Mouse (Mus musculus) R1 (cell line): ENCODE measurements at regions not wholly inside any gene's neighbourhood (a gene's known extent, or its start where the extent isn't known, plus 50 kb on each side); places are given as distances from the start of the nearest gene placed in this dataset.

Experiments
- DNase-seq: peaks from one replicate; pipeline ENCODE4 v3.0.0-alpha.2; 2018; ENCODE audit warnings: low read depth, low spot score

DNA sequence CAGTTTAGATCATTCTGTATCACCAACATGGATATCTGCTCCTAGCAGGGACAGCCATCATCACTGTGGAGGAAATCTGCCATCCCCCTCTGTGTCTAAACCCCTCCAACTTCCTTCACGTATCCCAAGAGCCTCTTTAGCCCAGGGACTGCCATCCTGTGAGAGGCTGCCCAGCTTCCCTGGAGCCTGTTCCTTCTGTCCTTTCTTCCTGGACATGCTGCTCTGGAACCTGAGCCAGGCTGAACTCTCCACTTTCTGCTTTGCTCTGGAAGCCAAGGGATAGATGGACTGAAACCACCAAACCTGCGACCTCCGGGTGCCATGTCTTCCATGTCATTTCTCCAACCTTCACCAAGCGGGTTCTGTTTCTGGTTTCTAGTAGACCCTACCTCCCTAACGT lies 335.3 kb upstream of the Jarid2 start:
- no peak for DNase-seq

- no peak for DNase-seq
Measured at GRCm38 (mm10) chr13:44398613-44399369, 330.5 kb upstream of the Jarid2 start.

GRCm38 (mm10) chr13:44399370-44399685 lies 329.9 kb upstream of the Jarid2 start:
- DNase-seq: no peak

- no peak for DNase-seq
Measured at GRCm38 (mm10) chr13:44399831-44400321, 329.4 kb upstream of the Jarid2 start.

- DNase-seq: no peak
Measured at GRCm38 (mm10) chr13:44404010-44404575, 325.2 kb upstream of the Jarid2 start.

GRCm38 (mm10) chr13:44407307-44407706 lies 322.0 kb upstream of the Jarid2 start:
- no peak for DNase-seq

GRCm38 (mm10) chr13:44408619-44408959 lies 320.7 kb upstream of the Jarid2 start:
- peak; percentile 53 for DNase-seq

DNA sequence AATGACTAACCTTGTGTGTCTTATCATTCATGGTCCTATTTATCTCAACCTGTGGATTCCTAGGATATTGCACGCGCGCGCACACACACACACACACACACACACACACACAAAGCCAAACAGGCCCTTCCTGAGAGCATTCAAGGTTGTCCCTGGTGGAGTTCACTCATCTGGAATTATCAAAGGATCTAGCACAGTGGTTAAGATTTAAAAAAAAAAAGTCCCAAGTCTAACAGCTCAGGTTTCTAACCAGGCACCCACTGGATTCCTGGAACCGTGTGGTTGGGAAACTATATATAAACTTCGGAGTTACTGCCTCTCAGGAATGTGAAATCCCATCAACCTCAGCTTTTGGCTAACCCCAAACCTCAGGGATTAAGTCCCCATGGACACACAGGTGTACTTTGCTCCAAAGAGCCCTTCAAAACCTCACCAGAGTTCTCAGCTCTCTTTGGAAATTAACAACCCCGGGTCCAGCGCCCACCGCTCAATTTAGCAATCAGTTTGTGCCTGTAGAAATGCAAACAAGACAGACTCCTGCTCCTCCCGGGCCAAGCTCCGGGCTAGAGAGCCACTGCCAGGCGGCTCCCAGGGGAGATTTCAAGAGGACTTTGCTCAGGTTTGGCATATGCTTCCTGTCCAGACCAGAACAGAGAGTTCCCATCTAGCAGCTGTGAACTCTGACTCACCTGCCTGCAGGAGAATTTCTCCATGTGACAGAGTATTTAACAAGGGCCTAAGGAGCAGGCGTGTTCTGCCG lies 320.1 kb upstream of the Jarid2 start:
- DNase-seq: peak; percentile 53

DNA sequence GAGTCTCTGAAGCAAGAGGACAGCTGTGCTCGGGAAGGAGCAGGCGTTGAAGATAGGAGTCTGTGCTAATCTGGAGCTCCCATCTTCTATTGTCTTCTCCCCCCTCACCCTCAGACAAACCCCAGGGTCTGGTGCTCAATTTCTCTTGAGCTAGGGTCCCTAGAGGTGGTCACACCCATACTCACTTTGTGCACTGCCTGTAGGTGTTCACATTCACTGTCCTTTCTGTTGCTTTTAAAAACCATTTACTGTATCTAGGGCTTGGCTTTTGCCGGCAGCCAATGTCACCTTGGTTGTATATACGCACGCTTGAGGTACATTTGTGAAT lies 319.6 kb upstream of the Jarid2 start:
- DNase-seq: no peak

DNA sequence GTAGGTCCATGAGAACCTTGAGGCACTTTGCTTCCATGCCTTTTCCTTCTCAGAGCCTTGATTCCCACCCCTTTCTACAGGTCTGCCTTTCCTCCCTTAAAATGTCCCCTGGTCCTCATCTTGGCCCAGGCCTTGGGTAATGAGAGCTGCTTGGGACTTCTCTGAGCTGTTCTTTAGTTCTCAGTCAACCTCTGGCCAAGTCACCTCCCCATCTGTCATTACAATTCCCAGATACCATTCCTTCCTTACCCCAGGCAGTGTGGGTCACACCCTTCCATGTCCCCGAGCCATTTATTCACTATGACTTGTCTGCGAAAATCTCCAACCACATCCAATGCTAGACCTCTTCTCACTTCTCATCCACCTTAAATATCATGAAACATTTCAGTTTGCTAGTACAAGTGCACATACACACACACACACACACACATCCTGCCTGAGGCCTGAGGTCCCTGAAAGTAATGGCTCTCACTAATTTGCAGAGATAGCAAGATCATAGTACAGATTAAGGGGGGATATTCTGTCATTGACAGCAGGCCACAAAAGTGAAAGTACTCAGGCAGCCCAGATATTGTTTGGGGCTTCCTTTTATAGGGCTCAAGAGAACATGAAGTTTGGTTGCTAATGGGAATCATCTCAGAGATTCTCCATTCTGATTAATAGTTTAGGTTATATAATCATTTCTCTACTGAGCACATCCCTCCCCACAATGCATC lies 317.3 kb upstream of the Jarid2 start:
- DNase-seq: no peak

- DNase-seq: no peak
Measured at GRCm38 (mm10) chr13:44413305-44413704, 316.0 kb upstream of the Jarid2 start.

- DNase-seq: no peak
Measured at GRCm38 (mm10) chr13:44415971-44416370, 313.3 kb upstream of the Jarid2 start.

- no peak for DNase-seq
Measured at GRCm38 (mm10) chr13:44416986-44417385, 312.3 kb upstream of the Jarid2 start.

GRCm38 (mm10) chr13:44419056-44419455 lies 310.2 kb upstream of the Jarid2 start:
- DNase-seq: peak; percentile 77

- DNase-seq: peak; percentile 76
Measured at GRCm38 (mm10) chr13:44419472-44420226, 309.6 kb upstream of the Jarid2 start.

- DNase-seq: no peak
Measured at GRCm38 (mm10) chr13:44420227-44420592, 309.1 kb upstream of the Jarid2 start.

DNA sequence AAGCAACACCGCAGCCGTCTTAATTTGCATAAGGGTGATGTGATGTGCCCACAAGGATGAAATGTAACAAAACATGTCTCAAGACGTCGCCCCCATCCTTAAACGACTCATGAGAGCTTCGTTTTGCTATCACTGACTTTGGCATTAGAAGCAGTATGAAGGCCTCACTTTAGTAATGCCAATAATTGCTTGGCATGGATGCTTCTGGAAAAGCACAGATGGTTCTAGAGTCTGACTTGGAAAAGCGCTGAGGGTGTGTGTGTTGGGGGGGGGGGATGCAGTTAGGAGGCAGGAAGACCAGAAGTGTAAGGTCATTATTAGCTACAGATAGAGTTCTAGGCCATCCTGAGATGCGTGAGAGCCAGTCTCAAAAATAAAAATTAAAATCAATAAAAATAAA lies 308.3 kb upstream of the Jarid2 start:
- no peak for DNase-seq

DNA sequence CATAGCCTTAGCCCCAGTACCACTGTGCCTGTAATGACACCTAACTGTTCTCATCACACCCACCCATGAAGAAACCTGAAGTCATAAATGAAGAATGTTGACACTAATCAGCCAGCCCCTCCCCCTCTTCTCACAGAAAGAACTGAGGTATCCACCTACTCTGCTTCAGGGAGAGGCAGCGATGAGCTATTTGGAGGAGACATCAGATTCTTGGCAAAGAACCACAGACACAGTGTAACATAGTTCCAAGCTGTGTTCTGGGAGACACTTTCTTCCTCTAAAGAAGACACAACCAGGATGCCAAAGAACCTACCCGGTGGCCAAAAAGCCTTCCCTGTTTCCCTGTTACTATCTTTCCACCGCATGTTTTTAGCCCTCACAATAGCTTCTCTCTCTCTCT lies 307.8 kb upstream of the Jarid2 start:
- DNase-seq: no peak

DNA sequence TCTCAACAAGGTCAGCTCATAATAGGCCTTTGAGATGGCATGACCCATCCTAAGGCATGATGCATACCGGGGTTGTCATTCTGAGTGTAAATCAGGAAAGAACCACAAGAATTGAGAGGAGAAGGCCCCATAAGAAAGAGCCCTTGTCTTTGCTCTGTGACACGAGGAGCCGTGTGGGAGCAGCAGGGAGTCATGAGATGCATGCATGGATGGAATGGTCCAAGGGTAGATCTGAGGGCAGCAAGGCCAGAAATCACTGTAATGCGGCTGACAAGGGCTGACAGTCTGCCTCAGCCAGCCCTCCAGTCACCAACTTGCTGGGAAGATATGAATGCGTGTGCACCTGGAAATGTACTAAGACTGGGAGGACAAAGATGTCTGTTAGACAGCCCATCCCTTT lies 307.4 kb upstream of the Jarid2 start:
- DNase-seq: no peak

- DNase-seq: no peak
Measured at GRCm38 (mm10) chr13:44430492-44430891, 298.8 kb upstream of the Jarid2 start.

DNA sequence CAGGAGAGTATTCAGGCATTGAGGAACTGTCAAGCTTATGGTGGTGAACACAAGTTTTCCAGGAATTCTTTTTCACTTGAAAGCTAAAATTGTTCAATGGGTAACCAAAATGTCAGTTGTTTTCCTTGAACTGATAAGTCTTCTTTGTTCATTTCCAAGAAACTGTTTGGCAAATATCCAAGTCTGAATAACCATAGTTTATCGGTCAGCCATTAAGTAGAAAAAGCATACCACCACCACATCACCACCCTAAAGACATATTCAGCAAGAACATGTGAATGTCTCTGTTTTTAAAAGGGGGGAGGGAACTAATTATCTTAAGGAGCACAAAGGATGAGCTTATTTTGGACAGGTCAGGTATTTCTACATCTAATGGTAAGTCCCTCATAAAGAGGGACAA lies 291.6 kb upstream of the Jarid2 start:
- DNase-seq: no peak

- DNase-seq: no peak
Measured at GRCm38 (mm10) chr13:44441061-44441460, 288.2 kb upstream of the Jarid2 start.
